Mouse (Mus musculus): ENCODE results near the gene A630001G21Rik.

DNA sequence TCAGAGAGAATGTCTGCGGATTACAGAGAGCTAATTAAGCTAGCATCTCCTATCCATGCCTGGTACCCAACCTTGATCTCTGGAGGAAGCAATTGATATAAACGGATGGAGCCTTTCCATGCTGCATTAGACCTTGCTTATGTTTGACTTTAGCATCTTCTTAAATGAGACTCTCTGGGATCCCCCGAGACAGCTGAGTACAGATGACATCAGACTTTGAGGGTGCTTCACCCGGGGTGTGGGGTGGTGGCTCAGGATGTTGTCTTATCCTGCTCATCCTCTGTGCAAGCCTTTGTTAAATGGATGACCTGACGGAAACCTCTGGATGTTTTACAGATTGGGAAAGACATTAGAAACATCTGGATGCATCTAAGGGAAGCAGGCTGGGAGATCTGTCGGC is 48.0 kb downstream of the A630001G21Rik start:
- TF ChIP-seq CTCF (IDR thresholded peaks at IDR 0.05; ENCODE audit: control insufficient read depth, insufficient read depth, insufficient replicate concordance, low read depth, low read length) (no peak), POLR2A (IDR thresholded peaks at IDR 0.05; ENCODE audit: control insufficient read depth, low read depth, low read length) (no peak)
